Mouse (Mus musculus) cerebellum, adult (tissue): ENCODE measurements around the gene Aatk.

Source experiments
- ATAC-seq: cut with Nextera tagmentation; 2 replicates; pipeline ENCODE4 v1.9.2; 2017; ENCODE audit warnings: mild to moderate bottlenecking, moderate library complexity, mixed read lengths; ENCODE audit not compliant: insufficient number of reproducible peaks, low FRiP score, low TSS enrichment

Gene Aatk

DNA sequence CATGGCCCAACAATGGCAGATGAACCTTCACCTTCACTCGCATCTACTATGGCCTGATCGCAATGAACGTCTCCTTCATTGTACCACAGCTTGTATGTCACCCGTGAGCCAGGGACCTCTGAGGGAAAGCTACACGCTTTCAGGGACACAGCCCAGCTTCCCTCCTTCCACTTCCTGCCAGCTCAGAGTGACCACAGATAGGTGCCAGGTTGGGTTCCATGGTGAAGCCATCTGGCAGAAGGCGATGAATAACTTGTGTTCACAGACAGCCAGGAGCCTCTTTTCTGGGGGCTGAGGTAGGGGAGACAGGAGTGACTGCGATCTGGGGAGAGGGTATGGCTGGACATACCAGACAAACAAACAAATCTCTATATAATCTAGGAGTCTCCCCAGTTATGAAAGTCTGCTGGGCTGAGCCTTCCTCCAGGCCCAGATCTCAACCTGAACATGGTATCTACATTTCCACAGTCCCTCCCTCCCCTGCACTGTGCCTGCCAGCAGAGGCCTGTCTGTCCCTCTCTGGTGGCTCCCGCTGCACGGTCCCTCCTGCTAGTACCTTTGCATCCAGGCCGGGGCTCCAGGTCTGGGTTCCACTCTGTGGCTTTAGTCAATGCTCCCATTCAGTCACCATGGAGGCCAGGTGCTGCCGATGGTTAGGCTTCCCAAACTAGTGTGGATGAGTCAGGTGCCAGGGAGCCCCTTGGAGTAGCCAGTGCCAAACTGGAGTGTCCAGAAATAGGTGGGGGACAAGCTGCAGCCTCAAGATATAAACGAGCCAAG lies 9.2 kb upstream of the Aatk start:
- ATAC-seq, result no peak

DNA sequence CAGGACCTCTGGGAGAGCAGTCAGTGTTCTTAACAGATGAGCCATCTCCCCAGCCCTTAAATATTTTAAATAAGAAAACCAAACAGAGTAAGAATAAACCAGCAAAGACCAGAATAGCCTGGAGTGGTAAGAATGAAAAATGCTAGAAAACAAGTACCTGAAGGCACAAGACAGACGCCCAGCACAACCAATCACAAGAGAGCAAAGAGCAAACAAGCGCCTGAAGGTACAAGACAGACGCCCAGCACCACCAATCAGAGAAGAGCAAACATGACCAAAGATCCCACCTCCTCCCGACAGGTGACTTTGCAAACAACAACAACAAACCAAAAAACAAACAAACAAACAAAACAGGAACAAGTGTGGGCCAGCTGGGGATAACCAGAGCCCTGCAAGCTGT lies 6.9 kb upstream of the Aatk start:
- ATAC-seq, result no peak

DNA sequence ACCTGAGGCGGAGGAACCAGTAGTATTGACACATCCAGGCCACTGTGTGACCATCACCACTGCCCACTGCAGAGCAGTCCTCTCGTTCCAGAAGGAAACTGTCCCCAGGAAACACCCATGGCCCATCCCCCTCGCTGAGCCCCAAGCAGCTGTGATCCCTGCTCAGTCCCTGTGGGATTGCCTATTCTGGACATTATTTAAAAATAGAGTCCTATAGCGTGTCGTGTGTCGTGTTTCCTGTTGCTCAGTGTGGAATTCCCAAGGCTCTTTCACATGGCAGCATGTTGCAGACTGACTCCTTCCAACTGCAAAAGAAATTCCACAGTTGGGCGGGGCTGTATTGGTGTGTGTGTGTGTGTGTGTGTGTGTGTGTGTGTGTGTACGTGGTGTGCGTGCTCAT lies 5.3 kb upstream of the Aatk start:
- ATAC-seq, result no peak

DNA sequence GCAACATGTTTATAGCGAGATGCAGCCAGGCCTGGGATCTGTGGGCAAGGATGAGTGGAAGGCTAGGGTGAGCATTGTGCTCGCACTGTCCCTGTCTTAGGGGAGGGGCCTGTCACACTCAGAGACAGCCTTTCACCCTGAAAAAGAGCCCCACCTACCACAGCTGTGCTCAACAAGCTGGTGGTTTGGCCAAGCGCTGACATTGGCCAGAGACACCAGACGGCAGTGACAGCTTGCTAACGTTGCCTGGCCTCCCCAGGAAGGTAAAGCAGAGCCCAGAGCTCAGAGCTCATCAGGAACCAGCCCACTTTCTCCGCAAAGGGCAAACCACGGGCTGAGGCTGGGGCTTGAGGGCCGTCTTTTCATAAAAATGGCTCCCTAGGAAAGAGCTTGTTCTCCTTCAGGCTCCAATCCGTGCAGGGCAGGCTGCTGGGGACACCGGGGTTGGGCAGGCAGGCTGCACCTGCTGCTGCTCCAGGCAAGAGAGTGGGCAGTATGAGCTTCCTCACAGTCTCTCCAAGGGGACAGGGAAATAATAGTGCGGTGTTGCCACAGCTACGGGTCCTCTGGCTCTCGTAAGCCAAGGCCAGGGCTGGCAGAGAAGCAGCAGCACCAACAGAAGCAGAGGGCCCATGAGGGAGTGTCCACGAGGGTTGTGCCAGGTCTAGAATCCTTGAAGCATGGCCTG lies 4.3 kb upstream of the Aatk start:
- no peak for ATAC-seq

- ATAC-seq, result no peak
These were observed 2.1 kb upstream of the Aatk start for GRCm38 (mm10) chr11:120049067-120049466.

DNA sequence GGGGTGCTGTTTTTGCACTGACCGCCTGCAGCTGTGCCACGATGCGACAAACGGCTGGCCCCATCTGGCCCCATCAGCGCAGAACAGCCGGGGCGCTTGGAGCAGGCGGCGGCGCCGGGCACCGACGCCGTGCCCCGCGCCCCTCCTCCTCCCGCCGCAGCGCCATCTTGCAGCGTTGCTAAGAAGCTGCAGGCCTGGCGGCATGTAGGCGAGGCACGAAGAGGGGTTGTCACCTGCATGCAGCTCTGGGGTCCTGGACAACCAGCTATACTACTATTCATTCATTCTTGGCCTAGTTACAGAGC lies 1.2 kb upstream of the Aatk start:
- ATAC-seq, result no peak

GRCm38 (mm10) chr11:120047531-120048251 lies 724 bp upstream of the Aatk start:
- no peak for ATAC-seq

DNA sequence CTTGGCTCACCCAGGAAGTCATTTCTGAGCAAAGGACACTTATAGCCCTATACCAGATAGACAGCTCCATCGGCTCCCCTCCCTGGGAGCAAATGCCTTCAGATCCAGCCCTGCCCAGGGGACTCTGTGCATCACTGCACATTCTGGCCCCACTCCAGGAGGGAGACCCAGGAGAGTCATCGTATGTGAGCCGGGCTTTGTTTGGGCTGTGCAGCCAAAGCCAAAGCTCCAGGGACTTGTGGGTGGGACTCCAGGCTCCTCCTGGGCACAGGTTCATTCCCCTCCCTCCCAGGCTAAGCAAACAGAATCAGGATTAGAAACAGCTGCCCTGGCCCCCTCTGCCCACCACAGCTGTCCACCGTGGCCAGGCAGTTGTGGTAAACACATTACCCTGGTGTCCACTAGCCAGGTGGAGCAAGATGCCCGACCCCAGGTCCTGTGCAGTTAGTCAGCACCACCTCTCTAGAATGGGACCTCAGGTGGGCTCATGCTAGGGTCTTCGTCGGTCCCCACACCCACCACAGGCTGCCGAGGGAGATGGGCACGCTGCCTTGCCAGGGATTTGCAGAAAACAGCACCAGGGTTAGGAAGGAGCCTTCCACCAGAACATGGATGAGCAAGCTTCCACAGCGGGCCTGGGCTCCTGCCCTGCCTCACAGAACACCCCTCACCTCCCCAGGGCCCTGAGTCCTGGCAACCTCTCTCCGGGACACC lies 971 bp downstream of the Aatk start:
- ATAC-seq, result no peak

DNA sequence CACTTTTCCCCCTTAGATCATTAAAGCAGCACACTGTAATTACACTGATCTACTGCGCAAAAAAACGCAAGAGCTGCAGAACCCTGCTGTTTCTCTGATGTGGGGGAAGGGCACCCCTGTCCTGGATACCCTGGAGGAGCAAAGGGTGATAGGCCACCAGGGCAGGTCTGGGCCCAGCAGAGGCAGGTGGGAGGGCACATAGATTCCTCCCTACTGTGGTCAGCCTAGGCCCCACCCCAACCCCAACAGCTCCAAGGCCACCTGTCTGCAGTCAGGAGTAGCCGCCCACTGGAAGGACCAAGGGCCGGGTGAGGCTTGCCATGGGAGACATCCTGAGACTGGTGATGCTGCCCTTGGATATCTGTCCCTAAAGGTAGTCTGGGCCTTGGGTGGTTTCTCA lies 1.6 kb downstream of the Aatk start:
- ATAC-seq, result no peak

DNA sequence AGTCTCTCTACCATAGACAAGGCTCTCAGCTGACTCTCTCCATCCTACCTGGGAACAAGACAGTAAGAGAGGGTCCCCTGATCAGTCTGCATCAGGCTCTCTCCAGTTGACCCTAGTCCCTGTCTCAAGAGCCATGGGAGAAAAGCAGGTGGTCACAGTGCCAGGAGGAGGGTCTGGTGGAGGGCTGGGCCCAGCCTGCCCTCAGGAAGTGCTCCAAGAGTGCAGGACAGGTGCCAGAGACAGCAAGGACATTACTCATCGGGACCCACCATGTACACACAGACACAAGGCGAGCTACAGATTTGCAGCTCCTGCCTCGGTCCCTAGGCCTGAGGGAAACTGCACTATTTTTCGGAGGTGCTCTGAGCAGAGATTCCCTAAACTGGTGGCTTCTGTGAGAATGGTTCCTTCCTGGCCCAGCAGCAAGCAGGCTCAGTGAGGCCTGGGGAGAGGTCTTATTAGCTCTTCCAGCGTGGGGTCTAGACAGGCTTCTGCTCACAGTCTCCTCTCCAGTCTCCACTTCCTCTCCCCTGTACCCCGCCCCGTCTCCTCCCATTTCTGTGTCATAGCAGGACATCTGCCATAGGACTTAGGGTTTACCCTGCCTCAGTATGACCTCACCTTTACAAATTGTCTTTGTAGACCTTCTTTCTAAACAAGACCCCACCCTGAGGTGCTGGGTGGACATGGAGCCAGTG lies 4.7 kb downstream of the Aatk start:
- ATAC-seq, result no peak

GRCm38 (mm10) chr11:120041191-120042123 lies 5.5 kb downstream of the Aatk start:
- 0 out of 2 replicates have a peak, but pooled peaks have one; percentile 18 for ATAC-seq

DNA sequence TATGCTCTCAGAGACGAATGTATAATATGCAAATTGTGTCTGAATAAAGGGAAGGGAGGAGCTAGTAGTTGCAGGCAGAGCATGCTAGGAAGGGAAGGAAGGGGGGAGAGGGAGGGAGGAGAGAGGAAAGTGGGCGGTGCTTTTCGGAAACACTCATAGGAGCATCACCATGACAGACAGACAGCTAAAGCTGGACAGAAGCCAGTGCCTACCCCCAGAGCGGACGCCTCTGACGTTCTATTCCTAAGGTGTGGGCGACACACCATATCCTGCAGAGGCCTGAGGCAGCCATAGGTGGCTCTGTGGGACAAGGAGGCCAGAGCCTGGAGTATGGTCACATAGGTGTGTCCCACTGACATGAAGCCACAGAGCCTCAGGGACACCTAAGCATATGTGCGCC lies 6.5 kb downstream of the Aatk start:
- no peak for ATAC-seq

- no peak for ATAC-seq
These were observed 7.4 kb downstream of the Aatk start for GRCm38 (mm10) chr11:120039581-120039980.

DNA sequence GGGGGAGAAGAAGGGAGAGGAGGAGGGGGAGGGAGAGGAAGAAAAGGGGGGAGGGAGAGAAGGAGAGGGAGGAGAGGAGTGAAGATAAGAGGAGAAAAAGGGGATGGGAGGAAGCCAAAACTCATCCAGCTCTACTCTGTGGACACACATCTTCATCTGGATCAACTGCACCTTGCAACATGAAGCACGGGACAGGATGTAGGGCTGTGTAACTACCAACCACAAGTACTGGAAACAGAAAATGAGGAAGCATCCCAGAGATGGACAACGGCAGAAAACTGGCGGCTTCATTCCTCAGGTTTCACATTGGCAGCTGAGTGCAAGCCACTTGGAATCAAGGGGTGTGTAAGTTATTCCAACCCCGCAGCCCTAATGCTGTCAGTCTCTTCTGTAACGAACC lies 12.2 kb downstream of the Aatk start:
- no peak for ATAC-seq

DNA sequence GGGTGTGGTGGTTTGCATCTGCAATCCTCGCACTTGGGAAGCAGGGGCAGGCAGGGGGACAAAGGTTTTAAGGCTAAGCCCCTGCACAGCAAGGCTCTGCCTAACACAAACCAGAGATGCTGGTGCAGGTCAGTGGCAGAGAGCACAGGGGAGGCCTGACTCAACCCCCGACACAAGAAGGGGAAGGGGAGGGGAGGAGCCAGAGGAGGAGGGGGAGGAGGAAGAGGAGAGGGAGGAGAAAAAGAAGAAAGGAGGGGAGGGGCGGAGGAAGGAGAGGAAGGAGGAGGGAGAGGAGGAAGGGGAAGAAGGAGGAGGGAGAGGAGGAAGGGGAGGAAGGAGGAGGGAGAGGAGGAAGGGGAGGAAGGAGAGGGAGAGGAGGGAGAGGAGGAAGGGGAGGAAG lies 12.7 kb downstream of the Aatk start:
- no peak for ATAC-seq

DNA sequence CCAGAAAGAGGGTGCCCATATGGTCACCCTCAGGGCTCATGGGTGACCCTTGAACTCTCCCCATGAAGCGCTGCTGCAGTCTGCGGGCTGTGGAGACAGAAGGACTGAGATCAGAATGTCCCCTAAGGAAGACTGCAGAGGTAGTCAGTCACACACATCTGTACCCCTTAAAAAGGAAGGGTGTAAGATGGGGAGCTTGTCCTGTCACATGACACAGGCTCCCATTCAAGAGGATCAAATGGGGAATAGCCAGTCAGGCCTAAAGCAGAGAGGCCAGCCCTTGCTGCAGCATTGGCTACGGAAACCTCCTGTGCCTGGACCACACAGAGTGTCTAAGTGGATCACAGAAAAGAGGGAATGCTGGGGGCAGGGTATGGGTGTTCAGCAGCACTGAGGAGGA lies 13.5 kb downstream of the Aatk start:
- no peak for ATAC-seq

- no peak for ATAC-seq
These were observed 14.9 kb downstream of the Aatk start for GRCm38 (mm10) chr11:120032052-120032451.

GRCm38 (mm10) chr11:120030145-120030901 lies 16.6 kb downstream of the Aatk start:
- peak; percentile 68; the same call in 1 of the 2 replicates for ATAC-seq
